Mouse (Mus musculus): Measurements from ENCODE around the gene Tnip1.

GRCm38 (mm10) chr11:54922488-54922887 is 40.2 kb downstream of the Tnip1 start:
- TF ChIP-seq POLR2A (IDR thresholded peaks at IDR 0.05; ENCODE audit: low read depth, low read length) (no peak), CTCF (conservative IDR thresholded peaks at IDR 0.05; ENCODE audit: insufficient read depth, insufficient read length, low read depth, low read length) (no peak)
